Mouse (Mus musculus) myocyte (in vitro differentiated cells): Measurements from ENCODE around the gene Clpsl2.

Experiments
- E2F4 ChIP-seq: IDR thresholded peaks from one replicate; pipeline ENCODE4 v1.6.1; 2011; ENCODE audit warnings: mild to moderate bottlenecking, control low read depth, moderate library complexity; ENCODE audit not compliant: insufficient read depth
- MAX ChIP-seq: IDR thresholded peaks from one replicate; pipeline ENCODE4 v1.6.1; 2011; ENCODE audit warnings: low read depth, mild to moderate bottlenecking, control low read depth
- POLR2A ChIP-seq: IDR thresholded peaks from one replicate; pipeline ENCODE4 v1.6.1; 2011; ENCODE audit warnings: low read depth, mild to moderate bottlenecking, control low read depth, moderate library complexity; ENCODE audit not compliant: insufficient read length
- USF1 ChIP-seq: IDR thresholded peaks from one replicate; pipeline ENCODE4 v1.6.1; 2011; ENCODE audit warnings: low read depth, mild to moderate bottlenecking, control low read depth, moderate library complexity

DNA sequence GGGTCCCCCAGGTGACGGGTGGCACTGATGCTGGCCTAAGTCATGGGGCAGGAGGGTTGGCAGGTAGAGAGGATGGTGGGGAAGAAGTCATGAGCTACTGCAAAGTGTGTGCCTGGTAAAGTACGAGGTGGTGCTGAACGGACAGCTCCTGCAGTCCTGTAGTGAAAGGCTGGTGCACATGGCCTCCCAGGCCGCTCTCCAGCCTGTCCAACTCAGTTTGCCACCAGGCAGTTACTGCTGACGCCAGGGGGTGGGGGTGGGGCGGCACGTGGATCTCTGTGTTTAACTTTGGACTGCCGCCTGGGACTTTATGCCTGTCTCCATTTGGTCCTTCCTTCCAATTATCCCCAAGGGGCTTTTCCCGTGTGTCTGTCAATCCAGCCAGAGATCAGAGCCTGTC lies 31.2 kb downstream of the Clpsl2 start:
- no peak for TF ChIP-seq MAX
- TF ChIP-seq USF1 = no peak
- TF ChIP-seq POLR2A = no peak
- no peak for TF ChIP-seq E2F4
